Mouse (Mus musculus): Measurements from ENCODE around the gene Asxl2.

GRCm38 (mm10) chr12:3453554-3453953, 26.9 kb downstream of the Asxl2 start:
- TF ChIP-seq CTCF (conservative IDR thresholded peaks at IDR 0.05 in 1 of 2, IDR thresholded peaks at IDR 0.05 in 1 of 2; ENCODE audit: low read depth in 2 of 2, low read length in 2 of 2) (no peak), POLR2A (IDR thresholded peaks at IDR 0.05; ENCODE audit: low read depth, low read length) (no peak), TCF12 (IDR thresholded peaks at IDR 0.05; ENCODE audit: low read depth, low read length) (no peak), USF1 (IDR thresholded peaks at IDR 0.05; ENCODE audit: low read depth, low read length) (no peak), RAD21 (IDR thresholded peaks at IDR 0.05; ENCODE audit: low read depth, low read length) (no peak), ELF1 (IDR thresholded peaks at IDR 0.05; ENCODE audit: low read depth, low read length) (no peak), CHD1 (IDR thresholded peaks at IDR 0.05; ENCODE audit: low read depth, low read length) (no peak), USF2 (conservative IDR thresholded peaks at IDR 0.05; ENCODE audit: low read depth, low read length) (no peak), MAX (IDR thresholded peaks at IDR 0.05; ENCODE audit: low read length) (no peak), MYC (IDR thresholded peaks at IDR 0.05; ENCODE audit: low read depth, low read length) (no peak), HCFC1 (IDR thresholded peaks at IDR 0.05; ENCODE audit: low read depth, low read length) (no peak)
